Mouse (Mus musculus): ENCODE measurements at regions not wholly inside any gene's neighbourhood (a gene's known extent, or its start where the extent isn't known, plus 50 kb on each side); places are given as distances from the start of the nearest gene placed in this dataset.

GRCm38 (mm10) chr1:81973481-81973880 is 259.4 kb upstream of the Gm9747 start:
- no peak for TF ChIP-seq GATA1 (IDR thresholded peaks at IDR 0.05; ENCODE audit: borderline replicate concordance, low read length)
- TF ChIP-seq FLI1 (IDR thresholded peaks at IDR 0.05; ENCODE audit: low read length): no peak
